Mouse (Mus musculus): ENCODE results near the gene Evx2.

DNA sequence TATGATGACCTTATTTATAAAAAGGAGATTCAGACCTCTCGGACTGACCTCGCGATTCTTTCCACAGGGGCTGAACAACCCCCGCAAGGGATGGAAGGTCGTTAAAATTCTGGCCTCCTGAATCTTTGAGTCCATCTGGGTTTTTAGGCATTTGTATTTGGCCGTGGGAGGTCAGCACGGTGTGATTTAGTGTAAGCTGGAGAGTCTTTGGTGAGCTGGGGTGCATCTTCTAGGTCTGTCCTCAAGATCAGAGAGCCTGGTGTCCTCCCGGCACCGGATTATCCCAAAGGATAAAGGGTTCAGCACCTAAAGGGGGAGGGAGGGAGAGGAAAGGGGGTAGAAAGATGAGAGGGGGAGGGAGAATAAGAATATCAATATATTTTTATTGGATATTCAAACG, 44.0 kb upstream of the Evx2 start:
- TF ChIP-seq CTCF (IDR thresholded peaks at IDR 0.05; ENCODE audit: low read depth) (no peak), EP300 (IDR thresholded peaks at IDR 0.05; ENCODE audit: low read depth) (no peak)
